Mouse (Mus musculus) ovary, postnatal 10 days (tissue): ENCODE results near the gene Nol6.

Experiments
- DNase-seq: peaks from one replicate; pipeline ENCODE4 v3.0.0; 2022; ENCODE audit warnings: low spot score

Nol6 gene

DNA sequence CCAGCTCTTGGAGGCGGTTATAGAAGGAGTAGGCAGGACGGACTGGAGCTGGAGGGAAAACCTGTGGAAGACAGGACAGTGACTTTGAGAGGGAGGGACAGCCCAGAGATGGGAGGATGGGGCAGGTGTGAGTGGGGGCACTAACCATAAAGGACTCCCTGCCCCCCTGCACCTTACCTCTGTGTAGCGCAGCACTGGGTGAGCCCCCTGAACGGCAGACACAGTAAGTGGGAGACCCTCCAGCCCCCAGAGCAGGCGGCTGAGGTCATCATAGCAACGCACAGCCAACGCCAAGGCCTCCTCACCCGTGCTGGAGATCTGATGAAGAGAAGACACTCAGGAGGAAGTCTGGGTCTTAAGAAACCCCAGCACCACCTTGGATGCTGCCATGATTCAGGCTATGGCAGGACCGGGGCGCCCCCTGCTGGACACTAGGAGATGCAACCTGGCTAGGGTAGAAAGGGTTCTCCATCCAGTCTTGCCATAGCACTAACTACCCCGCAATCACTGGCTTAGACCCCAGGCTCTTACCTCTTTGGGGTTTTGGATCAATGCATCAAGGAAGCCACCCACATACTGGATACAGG lies 5.5 kb downstream of the Nol6 start:
- no peak for DNase-seq

DNA sequence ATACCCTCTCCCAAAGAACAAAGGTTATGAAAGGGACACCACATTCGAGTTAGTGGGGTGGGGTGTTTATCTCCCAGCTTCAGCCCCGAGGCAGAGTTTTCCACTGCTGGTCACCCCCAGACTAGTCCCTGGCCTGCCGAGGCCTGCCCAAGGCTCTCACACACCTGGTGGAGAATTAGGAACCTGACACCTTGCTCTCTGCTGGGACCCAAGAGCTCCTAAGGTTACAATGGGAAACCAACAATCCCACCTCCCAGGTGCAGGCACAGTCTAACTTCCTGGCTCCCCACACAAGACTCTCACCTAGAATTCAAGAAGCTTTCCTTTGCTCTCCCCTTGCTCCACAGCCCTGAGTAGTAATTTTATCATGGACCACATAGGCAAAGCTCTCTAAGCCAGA lies 7.4 kb downstream of the Nol6 start:
- DNase-seq, result no peak

DNA sequence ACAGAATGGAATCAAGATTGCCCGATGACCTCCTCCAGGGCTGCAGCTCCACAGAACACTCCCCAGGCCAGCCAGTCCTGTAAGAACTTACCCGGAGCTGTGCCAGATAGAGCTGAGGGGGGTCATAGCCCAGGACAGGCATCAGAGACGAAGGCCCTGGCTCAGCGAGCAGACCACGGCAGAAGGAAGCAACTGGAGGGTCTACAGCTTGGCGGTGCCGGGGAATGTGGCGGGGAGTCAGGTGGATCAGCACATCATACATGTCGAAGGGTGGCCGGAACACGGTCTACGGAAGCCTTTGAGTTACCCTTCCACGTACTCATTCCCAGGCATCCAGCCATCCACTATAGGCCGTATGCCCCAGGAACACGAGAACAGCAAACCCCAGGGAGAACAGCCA lies 8.5 kb downstream of the Nol6 start:
- no peak for DNase-seq

DNA sequence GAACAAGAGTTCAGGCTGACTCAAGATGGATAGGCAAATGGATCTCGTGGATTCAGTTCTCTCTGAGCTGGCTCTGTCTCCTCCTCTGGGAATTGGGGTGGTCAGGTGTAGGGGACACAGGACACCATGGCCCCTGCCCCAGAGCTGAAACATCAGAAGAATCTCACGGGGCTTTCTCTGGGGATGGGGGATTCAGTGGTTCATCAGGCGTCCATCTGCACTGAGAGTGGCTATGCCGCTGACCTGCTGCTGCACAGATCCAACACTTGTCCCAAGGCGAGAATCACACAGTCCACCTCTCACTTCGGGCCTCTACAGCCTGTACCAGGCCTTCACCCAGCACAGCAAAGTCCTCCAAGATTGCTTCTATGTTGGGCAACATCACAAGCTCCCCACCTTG lies 9.2 kb downstream of the Nol6 start:
- DNase-seq, result no peak

DNA sequence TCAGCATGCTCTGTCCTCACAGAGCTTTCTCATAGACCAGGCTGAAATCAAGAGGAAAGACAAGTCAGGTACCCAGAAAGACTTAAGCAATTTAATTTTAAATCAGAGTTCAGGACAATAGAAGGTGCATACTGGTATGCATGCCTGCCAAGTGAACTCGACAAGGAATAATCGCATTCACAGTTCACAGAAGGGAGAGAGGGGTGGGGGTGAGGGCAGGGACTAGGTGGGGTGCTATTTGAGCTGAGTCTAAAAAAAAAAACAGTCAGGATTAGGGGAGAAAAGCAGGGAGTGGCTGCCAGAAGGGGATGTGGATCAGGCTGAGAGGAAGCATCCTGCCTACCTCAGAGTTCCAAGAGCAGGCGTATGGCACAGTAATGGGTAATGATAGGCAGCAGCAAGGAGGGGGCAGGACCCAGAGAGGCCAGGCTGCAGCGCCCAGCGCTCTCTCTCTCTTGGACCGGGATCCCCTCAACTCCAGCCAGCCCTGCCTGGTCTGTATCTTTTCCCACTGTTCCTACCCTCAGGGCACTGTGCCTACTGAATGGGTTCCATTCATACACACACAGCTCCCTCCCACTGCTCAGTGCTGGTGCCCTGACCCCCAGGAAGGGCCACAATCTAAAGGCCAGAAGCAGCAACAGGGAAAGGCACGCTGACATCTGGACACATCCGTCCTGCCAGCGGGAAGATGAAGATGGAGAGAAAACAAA lies 9.7 kb downstream of the Nol6 start:
- no peak for DNase-seq

DNA sequence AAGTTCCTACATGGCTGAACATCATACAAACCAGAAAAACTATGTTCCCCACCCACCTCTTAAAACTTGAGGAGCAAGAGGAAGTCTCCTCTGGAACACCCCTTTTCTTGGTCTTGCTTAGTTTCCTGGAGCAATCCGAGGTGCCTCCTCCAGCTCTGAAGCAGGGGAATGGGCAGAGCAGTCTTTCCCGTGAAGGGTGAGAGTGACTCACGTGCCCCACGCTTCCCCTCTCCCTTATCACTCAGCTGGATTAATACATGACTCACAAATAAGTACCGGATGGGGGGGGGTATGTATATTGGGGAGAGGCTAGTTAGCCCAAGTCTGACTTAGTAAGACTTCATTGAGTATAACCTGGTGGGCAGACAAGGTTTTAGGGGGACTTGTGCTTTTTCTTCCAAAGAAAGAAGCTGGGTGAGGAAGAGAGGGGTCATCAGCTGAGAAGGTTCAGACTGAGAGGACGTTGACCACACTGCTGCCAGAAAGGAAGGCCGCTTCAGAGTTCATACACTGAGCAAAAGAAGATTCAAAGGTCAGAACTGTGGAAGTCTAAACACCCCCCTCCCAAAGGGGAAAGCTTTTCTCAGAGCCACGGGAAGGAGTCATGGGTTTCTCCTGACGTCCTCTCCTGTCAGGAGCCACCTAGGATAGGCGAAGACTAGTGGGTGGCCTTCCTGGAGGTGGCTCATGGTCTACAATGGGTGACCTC lies 15.4 kb downstream of the Nol6 start:
- DNase-seq, result no peak

DNA sequence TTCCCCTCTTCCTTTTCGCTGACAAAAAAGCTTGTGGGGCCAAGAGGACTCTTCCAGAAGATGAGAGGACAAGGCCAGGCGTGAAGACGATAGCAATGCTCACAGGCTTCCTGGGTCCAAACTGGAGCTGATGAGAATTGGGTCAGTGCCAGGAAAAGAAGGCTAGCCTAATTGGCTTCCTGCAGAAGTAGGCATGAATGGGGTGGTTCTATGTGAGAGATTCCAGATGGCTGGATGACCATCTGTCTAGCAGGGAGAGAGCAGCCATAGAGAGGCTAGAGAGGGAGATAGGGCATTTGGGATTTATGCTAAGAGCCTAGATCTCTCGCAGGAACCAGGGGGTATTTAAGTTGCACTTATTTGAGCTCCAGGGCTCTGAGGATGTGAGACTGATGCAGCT lies 16.8 kb downstream of the Nol6 start:
- no peak for DNase-seq

DNA sequence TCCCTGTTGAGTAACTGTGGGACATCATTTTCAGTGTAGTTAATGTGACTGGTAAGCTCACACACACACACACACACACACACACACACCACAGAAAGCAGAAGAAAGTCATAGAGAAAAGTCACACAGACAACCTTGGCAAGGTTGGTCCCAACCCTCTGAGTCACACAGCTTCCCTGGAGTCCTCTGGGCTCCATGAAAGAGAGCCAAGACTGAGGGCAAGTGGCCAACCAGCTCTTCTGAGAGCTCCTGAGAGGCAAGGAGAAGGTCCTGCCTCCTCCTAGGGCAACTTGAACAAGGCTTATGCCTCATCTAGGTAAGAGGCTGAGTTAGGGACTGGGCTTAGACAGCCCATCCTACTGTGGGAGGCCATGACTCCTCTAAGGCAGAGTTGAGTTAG lies 21.4 kb downstream of the Nol6 start:
- DNase-seq, result no peak

DNA sequence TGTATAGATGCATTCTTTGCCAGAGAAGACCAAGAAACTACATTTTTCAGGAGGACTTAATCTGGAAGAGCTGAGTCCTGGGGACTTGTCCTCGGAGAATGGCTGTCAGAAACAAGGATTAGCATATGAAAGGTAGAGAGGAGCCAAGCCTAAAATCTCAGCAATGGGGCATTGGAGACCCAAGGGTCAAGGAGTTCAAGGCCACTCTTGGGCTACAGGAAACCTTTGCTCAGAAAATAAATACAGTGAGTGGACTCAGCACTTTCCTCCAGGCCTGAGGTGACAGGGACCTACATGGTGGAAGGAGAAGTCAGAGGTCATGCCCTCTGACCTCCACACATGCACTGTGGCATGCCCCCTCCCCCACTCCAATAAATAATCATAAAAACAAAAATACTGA lies 23.3 kb downstream of the Nol6 start:
- no peak for DNase-seq

DNA sequence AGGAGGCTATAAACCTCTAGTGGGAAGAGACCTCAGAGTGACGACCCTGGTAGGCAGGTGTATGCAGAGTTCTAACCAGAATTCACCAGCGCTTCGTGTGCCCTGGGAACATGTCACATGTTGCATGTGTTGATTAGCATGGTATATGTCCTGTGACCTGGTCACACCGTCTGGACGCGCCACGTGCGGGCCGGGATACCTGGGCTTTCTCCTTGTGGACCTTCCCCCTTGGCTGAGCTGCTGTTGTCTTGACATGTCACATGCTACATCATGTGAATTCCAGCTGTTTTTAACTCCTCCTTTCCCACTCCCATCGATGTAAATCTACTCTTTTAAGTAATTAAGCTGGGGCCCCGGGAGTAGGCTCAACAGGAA lies 25.7 kb downstream of the Nol6 start:
- DNase-seq, result no peak

DNA sequence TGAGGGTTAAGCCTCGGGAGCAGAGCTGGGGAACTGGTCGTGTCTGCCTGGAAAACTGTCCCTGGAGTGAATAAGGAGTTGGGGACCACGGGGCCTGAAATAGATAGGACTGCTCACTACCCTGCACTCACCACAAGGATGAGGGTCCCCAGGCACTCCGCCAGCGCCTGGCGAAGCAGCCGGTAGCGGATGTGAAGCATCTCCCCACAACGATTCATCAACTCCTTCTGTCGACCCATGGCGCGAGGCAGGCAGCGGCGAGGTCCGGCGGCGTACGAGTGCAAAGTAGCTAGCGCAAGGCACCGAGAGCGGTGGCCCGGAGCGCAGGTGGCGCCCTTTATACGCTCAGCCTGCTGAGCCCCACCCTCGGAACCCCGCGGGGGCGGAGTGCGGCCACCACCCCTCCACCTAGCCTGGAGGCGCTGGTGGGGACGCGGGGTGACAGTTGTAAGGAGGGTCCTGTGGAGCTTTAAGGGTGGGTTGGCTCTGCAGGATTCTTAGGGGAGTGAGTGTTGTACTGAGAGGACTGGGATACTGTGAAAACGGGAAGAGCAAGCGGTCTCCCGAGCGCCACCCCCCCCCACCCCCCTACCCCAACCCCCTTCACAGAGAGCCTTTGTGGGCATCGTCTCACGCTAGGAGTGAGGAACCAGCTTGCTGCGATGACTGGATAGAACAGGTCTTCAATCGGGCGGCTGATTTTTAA lies 26.2 kb downstream of the Nol6 start, which contains the start of gene Aqp3:
TSS of gene Aqp3 (minus strand) at position 313 of the 706 bp plus-strand sequence.
- DNase-seq, result no peak

DNA sequence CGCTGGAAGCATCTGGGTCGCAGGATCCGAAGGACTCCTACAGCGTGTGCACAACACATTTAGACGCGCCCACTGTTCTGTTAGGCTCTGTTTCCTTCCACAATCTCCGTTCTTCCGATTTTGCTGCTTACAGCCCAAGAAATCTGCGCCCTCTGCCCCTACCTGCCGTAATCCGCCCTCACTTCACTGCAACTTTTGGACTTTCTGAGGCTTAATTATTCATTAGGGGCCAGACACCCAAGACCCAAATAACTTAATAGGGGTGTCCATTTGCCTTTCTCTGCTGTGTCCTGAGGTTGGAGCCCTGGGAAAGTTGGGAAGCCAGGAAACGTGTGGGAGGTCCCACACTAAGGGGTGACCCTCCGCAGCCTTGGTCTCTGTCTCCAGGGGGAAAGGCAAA lies 26.9 kb downstream of the Nol6 start:
- DNase-seq, result no peak

DNA sequence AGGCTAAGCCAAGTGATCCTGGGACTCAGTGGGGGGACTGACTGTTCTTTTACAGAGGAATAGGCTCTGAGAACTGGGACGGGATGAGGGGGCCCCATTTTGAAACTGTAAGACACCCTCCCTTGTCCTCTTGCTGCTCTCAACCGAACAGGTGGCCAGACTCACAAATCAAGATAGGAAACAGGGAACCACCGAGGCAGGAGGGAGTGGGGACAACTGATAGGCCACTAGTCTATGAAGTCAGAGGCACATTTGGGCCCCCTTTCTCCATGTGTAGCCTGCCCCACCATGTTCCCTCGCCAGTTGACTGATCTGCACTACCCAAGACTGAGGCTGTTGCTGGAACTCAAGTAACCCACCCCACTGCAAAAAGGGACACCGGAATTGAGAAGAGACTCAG lies 27.5 kb downstream of the Nol6 start:
- no peak for DNase-seq

DNA sequence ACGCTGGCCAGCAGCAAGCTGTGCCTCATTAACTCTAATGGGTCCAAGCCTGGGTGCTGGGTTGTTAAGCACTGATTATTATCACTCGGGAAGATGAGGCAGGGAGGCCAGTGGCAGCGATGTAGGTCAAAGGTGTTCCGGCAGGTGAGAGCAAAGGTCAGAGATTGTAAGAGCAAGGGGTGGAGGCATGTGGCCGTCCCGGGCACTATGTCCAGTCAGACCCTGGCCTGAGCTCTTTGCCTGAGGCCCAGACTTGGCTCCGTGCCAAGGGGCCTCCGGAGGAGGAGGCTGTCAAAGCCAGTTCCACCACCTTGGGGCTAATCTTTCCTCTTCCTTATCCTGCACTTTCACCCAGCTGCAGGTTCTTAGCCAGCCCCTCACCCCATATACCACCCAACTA lies 28.1 kb downstream of the Nol6 start:
- no peak for DNase-seq

DNA sequence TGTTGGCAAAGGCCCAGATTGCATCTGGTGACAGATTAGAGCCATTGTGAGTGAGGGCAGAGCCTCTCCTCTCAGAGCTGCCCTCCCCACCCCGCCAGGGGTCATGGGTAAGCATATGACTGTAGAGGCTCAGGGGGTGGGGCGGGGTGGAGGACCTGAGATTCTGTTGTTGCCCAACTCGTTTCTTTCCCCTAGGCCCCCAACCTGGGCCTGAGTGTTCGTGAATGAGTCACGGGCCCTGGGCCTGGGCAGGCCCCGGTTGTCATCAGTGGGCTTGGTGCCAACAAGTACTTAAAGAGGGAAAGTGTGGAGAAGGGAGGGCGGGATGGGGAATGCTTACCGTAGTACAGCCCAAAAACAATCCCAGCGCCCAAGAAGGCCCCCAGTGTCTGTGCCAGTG lies 29.9 kb downstream of the Nol6 start:
- DNase-seq, result no peak

DNA sequence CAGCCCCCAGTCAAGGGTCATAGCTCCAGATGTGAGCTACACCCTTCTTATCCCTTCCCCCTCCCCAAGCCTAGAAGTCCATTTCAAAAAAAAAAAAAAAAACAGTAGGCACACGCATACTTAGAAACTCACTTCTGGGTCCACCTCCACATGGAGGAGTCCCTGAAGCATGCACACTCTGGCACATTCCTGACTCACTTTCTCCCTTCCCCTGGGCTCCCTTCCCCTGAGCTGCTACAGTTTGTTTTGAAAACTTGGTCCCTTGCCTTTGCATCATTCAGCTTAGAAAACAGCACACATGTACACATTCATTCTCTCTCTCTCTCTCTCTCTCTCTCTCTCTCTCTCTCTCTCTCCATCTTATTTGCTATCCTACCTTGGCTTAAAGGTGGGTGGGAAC lies 31.3 kb downstream of the Nol6 start:
- no peak for DNase-seq

DNA sequence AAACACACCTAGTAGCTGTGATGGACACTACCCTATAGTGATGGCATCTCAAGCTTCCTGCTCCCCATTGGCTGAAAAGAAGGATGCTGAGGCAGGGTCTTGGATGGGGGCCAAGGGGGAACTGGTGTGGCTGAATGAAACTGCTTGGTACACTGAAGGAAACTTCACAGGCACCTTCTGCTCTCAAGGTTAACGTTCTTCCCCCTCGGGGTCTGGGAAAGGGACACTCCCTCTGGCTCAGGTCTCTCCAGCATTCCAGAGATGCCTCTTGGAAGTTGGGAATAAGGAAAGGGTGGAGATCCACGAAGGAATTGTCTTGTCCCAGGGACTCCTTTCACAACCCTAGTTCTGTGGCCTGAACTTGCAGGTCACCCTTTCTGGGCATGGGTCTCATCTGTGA lies 32.9 kb downstream of the Nol6 start:
- DNase-seq, result no peak

DNA sequence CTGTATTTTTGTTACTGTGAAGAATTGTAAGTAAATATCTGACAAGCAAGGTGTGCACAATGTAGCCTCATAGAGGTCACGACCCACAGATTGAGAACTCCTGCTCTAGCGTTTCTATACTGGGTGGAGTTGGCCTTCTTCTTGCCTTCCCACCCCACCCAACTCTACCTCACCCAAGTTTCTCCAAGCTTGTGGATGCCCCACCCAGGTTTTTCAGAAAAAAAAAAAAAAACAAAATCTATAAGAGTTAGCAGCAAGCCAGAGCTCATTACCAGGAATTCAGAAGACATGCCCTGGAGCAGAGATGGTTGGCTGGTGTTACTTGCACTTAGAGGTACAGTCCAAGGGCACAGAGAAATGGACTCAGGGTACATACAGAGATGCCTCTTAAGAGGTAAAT lies 34.5 kb downstream of the Nol6 start:
- DNase-seq, result no peak

DNA sequence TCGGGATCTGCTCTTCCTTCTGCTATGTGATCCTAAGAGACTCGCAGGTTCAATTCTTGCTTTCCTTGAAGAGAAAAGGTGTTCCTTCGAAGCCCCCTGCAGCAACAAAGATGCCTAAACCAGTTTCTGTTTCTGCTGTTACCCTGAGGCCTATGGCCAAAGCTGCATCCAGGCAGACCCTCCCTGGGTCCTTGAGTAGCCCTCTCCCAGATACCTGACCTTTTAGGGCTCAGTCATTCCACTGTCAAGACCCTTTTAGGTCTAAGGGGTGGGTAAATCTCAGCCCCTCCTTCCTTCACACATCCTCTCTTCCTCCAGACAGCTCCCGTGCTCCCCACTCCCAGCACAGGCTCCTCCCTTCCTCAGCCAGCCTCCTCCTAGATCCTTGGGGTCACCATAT lies 35.1 kb downstream of the Nol6 start:
- no peak for DNase-seq

DNA sequence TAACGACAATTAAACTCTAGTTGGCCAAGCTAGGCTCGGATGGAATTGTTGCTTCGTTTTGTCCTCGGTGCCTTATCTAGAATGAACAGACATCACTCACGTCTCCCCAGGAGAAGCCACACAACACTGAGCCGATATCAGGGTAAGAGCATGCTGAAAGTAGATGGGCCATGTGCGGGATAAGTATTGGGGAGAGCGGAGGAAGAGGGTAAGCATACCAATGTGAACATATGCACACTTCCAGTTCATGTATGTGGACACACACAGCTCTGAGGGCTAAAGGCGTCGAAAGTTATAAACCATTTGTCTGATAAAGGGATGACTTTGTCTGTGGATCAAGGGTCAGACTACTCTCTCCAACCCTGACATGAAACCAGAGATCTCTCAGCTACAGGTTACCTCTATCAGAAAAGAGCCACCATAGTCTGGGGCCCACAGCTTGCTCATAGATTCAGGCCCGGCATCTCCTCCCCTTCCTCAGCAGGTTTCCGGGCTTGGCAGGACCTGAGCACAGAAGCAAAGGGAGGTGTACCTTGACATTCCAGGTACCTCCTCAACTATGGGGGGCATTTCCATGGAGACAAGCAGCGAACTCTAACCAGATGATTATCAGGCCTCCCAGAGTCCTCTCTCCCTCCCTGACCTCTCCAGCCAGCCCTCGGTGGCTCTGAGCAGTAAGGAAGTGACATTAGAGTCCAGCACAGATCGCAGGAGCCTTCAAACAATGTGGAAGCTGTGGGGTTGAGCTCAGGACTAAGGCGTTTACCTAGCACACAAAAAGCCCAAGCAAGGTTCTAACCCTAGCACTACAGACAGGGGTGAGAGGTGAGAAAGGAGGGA lies 36.6 kb downstream of the Nol6 start:
- no peak for DNase-seq

DNA sequence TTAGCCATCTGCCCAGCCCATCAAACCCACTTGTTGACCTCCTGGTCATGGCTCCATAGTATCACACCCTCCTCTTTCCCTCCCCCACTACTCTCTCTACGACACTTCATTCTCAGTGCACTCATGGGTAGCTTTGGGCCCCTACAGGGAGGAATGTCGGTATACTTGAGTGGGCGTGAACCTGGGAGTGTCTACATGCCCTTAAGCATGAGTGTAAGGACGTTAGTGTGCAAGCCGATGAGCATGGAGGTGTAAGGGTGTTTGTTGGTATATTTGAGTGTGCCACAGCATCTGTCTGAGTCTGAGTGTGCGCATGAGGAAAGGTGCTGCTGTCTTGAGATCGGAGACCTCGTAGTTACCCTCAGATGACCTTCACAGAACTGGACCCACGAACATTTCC lies 37.3 kb downstream of the Nol6 start:
- DNase-seq, result no peak

DNA sequence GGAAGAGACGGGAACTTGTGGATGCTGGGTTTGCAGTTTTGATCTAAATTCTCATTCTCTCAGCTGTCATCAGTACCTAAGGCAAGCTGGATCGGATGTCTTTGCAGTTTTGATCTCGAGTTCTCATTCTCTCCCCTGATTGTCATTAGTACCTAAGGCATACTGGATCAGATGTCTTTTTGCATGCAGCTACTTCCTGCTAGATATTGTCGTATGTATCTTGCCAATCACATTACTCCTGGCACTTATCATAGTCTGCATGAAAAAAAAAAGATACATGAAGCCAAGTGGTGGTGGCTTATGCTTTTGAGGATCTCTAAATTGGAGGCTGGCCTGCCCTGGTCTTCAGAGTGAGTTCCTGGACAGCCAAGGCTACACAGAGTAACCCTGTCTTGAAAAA lies 39.4 kb downstream of the Nol6 start:
- no peak for DNase-seq
